Mouse (Mus musculus): ENCODE results near the gene 4931422A03Rik. TPM values are rescaled to one million over a fixed set of nuclear protein-coding genes. Genes with fewer than 3 reads are reported as not detected.

4931422A03Rik gene
- polyA plus RNA-seq, 1 experiment from 2014 or later = 2.1 TPM

DNA sequence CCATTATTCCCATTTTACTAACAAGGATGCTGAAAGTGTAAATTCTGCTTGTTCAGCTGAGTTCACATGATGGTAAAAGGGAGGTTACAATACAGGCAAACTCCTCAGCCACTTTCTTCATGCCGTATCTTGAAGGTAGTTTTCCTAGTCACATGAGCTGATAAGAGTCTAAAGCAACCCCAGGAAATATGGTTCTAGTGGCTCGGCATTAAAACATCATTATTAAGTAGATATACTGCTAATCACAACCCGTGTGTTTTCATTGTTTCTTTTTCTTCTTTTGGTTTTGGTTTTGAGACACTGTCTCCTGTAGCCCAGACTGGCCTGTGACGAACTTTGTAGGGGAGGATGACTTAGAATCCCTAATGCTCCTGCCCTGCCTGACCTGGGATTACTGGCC is 60.0 kb downstream of the 4931422A03Rik start:
- Histone ChIP-seq H3K36me3 (ENCODE audit: control insufficient read depth, insufficient read depth) (no peaks in the 10 kb centered on the region), H3K27me3 (ENCODE audit: control insufficient read depth, insufficient read depth, low read length) (peaks cover 17% of the 10 kb centered on the region)

DNA sequence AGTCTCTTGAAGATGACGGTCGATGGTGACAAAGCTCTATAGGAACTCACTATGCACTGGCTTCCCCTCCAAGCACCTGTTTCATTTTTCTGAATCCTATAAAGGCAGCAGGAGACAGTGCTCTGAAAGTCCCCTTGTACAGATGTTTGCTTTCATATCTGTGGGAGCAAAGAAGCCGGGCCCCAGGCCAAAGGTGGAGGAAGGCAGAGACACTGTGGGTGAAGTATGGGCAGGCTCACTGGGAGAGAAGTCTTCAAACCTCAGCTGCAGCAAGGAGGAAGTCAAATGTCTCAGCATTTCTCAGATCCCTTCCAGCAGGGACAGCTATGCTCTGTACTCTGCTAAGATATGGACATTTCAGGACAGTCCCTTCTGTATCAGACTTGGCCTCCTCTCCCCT is 62.8 kb downstream of the 4931422A03Rik start:
- Histone ChIP-seq H3K4me3 (ENCODE audit: low read length) (no peak overlapping the region), H3K36me3 (ENCODE audit: control insufficient read depth, insufficient read depth) (no peaks in the 10 kb centered on the region), H3K9me3 (replicated peaks; ENCODE audit: control insufficient read depth, low read length) (no peaks in the 10 kb centered on the region), H3K27ac (ENCODE audit: low read length) (no peak overlapping the region), H3K9ac (ENCODE audit: low read length) (no peak overlapping the region), H3K4me2 (ENCODE audit: low read depth, low read length) (no peak overlapping the region), H3K4me1 (ENCODE audit: control insufficient read depth, insufficient read depth, low read length) (no peaks in the 10 kb centered on the region; the same call in 1 of the 2 replicates), H3K27me3 (ENCODE audit: control insufficient read depth, insufficient read depth, low read length) (peaks cover 4% of the 10 kb centered on the region; the same call in 1 of the 2 replicates)
- WGBS = 85% methylated on average over 3 of the region's 3 CpGs
- ATAC-seq (replicated peaks; ENCODE audit: extremely low read depth, insufficient read depth, low FRiP score) = no peak

More for the DNA sequence above, 60.0 kb downstream of the 4931422A03Rik start:
- WGBS = 72% methylated on average over 4 of the region's 4 CpGs
- Histone ChIP-seq H3K9me3 (replicated peaks; ENCODE audit: control insufficient read depth, low read length) (no peaks in the 10 kb centered on the region), H3K4me2 (ENCODE audit: low read depth, low read length) (no peak overlapping the region), H3K9ac (ENCODE audit: low read length) (no peak overlapping the region), H3K4me3 (ENCODE audit: low read length) (no peak overlapping the region), H3K27ac (ENCODE audit: low read length) (no peak overlapping the region), H3K4me1 (ENCODE audit: control insufficient read depth, insufficient read depth, low read length) (no peaks in the 10 kb centered on the region; the same call in 1 of the 2 replicates)
- no peak for ATAC-seq (replicated peaks; ENCODE audit: extremely low read depth, insufficient read depth, low FRiP score)

DNA sequence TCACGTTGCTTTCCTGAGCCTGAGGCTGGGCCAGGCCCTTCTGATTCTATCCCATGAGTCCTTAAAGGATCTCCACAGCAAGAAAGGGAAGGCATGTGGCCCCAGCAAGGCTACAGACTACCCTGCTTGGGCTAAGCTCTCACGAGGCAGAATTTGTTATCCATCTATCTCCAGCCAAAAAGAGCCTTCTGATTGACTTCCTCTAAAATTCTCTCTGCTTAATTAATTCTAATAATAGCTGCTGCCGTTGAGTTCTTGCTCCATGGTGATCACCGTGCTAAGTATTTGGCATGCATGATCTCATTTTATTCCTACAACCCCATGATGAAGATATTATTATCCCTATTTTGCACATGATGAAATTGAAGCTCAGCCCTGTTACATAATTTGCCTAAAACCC is 65.8 kb downstream of the 4931422A03Rik start:
- Histone ChIP-seq H3K9me3 (replicated peaks; ENCODE audit: control insufficient read depth, low read length) (no peaks in the 10 kb centered on the region), H3K4me1 (ENCODE audit: control insufficient read depth, insufficient read depth, low read length) (no peaks in the 10 kb centered on the region), H3K4me3 (ENCODE audit: low read length) (no peak overlapping the region), H3K4me2 (ENCODE audit: low read depth, low read length) (no peak overlapping the region), H3K27ac (ENCODE audit: low read length) (no peak overlapping the region), H3K36me3 (ENCODE audit: control insufficient read depth, insufficient read depth) (no peaks in the 10 kb centered on the region), H3K9ac (ENCODE audit: low read length) (no peak overlapping the region), H3K27me3 (ENCODE audit: control insufficient read depth, insufficient read depth, low read length) (0 out of 2 replicates have a peak, but pooled peaks cover 2% of the 10 kb centered on the region)
- ATAC-seq (replicated peaks; ENCODE audit: extremely low read depth, insufficient read depth, low FRiP score) = no peak
- 51% methylated on average over 4 of the region's 4 CpGs for WGBS

DNA sequence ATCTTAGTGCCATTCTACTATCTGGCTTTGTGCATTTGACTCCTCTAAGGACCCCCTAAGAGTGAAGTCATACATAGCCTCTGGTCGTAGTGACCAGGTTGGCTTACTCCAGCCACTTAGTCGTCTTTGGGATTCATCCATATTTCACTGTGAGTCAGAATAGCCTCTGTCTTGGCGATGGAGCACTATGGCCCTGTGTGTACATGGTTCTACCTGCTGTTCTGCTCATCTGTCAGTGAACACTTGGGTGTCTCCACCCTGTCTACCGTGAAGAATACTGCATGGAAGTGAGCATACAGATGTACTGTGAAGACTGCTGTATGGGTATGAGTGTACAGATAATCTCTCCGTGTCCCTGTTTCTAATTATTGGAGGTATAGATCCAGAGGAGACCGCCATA is 68.6 kb downstream of the 4931422A03Rik start:
- H3K36me3 ChIP-seq (ENCODE audit: control insufficient read depth, insufficient read depth) = no peaks in the 10 kb centered on the region
- ATAC-seq (replicated peaks; ENCODE audit: extremely low read depth, insufficient read depth, low FRiP score) = no peak
- H3K27ac ChIP-seq (ENCODE audit: low read length) = no peak overlapping the region
- no peak overlapping the region for H3K4me3 ChIP-seq (ENCODE audit: low read length)
- 89% methylated on average over 6 of the region's 6 CpGs for WGBS
- 0 out of 2 replicates have a peak, but pooled peaks cover 10% of the 10 kb centered on the region for H3K27me3 ChIP-seq (ENCODE audit: control insufficient read depth, insufficient read depth, low read length)
- no peak overlapping the region for H3K9ac ChIP-seq (ENCODE audit: low read length)
- no peaks in the 10 kb centered on the region for H3K4me1 ChIP-seq (ENCODE audit: control insufficient read depth, insufficient read depth, low read length)
- no peak overlapping the region for H3K4me2 ChIP-seq (ENCODE audit: low read depth, low read length)
- no peaks in the 10 kb centered on the region for H3K9me3 ChIP-seq (replicated peaks; ENCODE audit: control insufficient read depth, low read length)

DNA sequence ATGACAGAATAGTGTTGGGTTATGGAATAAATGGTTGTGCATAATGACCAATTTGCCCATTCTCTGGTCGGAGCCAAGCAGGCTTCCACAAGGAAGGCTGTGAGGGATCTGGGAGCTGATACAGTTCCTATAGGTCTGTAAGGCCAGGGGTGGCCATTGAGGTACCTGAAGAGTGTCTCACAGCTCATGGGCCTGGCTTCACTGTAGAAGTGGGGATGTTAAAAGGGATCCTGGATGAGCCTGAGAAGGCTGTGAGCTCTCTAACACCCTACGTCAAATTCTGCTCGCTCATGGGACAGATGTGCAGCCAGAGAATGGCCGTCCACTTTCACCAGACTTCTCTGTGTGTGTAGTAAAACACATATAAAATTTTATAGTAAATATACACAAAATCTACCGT is 69.1 kb downstream of the 4931422A03Rik start:
- Histone ChIP-seq H3K9me3 (replicated peaks; ENCODE audit: control insufficient read depth, low read length) (no peaks in the 10 kb centered on the region), H3K27me3 (ENCODE audit: control insufficient read depth, insufficient read depth, low read length) (0 out of 2 replicates have a peak, but pooled peaks cover 10% of the 10 kb centered on the region), H3K4me2 (ENCODE audit: low read depth, low read length) (no peak overlapping the region), H3K4me3 (ENCODE audit: low read length) (no peak overlapping the region), H3K36me3 (ENCODE audit: control insufficient read depth, insufficient read depth) (no peaks in the 10 kb centered on the region), H3K27ac (ENCODE audit: low read length) (no peak overlapping the region), H3K9ac (ENCODE audit: low read length) (no peak overlapping the region), H3K4me1 (ENCODE audit: control insufficient read depth, insufficient read depth, low read length) (no peaks in the 10 kb centered on the region)
- 82% methylated on average over 5 of the region's 5 CpGs for WGBS
- no peak for ATAC-seq (replicated peaks; ENCODE audit: extremely low read depth, insufficient read depth, low FRiP score)

DNA sequence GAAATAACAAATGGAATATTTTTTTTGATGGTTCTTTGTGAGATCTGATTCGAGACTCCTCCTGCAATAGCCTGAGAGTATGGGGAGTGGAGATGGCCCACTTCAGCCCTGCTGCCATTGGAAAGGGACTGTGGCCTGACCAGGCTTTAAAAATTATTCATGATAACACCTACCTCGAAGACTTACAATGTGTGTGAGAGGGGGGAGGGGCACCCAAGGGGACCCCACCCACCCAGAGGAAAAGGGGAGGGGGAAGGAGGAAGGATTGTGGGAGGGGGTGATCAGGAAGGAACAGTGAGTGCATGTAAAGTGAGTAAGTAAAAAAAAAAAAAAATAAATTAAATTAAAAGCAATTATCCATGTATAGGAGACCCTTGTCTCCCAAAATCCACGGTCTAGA is 69.5 kb downstream of the 4931422A03Rik start:
- ATAC-seq (replicated peaks; ENCODE audit: extremely low read depth, insufficient read depth, low FRiP score) = no peak
- 56% methylated on average over 3 of the region's 3 CpGs for WGBS
- Histone ChIP-seq H3K36me3 (ENCODE audit: control insufficient read depth, insufficient read depth) (no peaks in the 10 kb centered on the region), H3K4me3 (ENCODE audit: low read length) (no peak overlapping the region), H3K27me3 (ENCODE audit: control insufficient read depth, insufficient read depth, low read length) (0 out of 2 replicates have a peak, but pooled peaks cover 10% of the 10 kb centered on the region), H3K9ac (ENCODE audit: low read length) (no peak overlapping the region), H3K27ac (ENCODE audit: low read length) (no peak overlapping the region), H3K4me1 (ENCODE audit: control insufficient read depth, insufficient read depth, low read length) (no peaks in the 10 kb centered on the region), H3K4me2 (ENCODE audit: low read depth, low read length) (no peak overlapping the region), H3K9me3 (replicated peaks; ENCODE audit: control insufficient read depth, low read length) (no peaks in the 10 kb centered on the region)

DNA sequence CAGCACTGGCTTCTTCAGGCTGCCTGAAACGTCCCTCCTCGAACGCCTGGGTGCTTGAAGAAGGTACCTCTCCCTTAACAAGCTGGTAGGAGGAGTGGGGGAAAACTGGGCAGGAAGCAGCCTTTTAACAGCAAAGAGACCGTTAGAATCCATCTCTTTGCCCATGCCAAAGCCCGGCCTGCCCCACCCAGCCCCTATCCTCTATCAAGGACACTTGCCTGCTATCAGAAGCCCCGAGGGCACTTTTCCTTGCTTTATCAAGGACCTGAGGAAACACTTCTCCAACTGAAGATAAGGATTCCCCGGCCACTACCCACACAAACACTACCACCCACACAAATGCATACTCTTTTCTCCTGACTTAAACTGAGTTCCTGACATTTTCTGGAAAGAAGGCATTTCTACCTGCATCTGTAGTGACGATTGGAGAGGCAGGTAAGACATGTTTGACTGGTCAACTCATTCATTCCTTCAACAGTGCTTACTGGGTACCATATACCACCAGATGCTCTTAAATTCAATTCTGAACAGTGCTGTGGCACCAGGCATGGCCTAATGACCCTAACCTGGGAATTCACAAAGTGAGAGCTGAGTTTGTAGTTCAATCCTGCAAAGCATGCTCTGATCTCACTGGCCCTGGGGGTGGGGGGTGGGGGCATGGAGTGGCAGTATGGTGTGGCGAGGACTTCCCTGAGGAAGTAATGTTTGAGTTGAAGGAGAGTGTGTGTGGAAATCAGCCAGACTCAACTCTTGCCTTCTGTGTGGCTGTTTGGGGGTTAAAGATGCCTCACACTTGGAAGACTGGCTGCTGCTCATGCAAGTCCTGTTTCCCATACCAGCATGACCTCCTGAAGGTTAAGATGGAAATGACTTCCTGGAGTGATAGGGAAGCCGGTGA is 70.3 kb downstream of the 4931422A03Rik start, which contains the start of gene Lmo2:
Gene Lmo2, plus strand, starts transcription at position 338 of the 898 bp plus-strand sequence.
- 38% methylated on average over 10 of the region's 10 CpGs for WGBS
- Histone ChIP-seq H3K27me3 (ENCODE audit: control insufficient read depth, insufficient read depth, low read length) (0 out of 2 replicates have a peak, but pooled peaks cover 10% of the 10 kb centered on the region), H3K4me1 (ENCODE audit: control insufficient read depth, insufficient read depth, low read length) (no peaks in the 10 kb centered on the region), H3K36me3 (ENCODE audit: control insufficient read depth, insufficient read depth) (no peaks in the 10 kb centered on the region), H3K9me3 (replicated peaks; ENCODE audit: control insufficient read depth, low read length) (no peaks in the 10 kb centered on the region), H3K9ac (ENCODE audit: low read length) (no peak within 1 kb of the TSS), H3K27ac (ENCODE audit: low read length) (no peak within 1 kb of the TSS), H3K4me3 (ENCODE audit: low read length) (no peak within 1 kb of the TSS), H3K4me2 (ENCODE audit: low read depth, low read length) (no peak within 1 kb of the TSS)
- no peak for ATAC-seq (replicated peaks; ENCODE audit: extremely low read depth, insufficient read depth, low FRiP score)

DNA sequence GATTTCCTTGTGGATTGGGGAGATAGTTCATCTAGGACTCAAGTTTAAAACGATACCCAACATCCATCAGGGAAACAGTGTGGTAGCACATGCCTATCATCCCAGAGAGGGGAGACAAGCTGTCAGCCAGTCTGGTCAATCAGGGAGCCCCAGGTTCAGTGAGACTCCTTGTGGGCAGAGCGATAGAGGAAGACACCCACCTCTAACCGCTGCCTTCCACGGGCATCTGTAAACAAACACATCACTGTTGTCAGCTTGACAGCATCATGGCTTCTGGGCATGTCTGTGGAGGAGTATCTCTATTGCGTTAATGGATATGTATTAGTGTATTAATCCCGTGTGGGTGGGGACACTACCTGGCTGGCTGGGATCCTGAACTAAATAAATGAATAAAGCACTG is 71.3 kb downstream of the 4931422A03Rik start:
- Histone ChIP-seq H3K9me3 (replicated peaks; ENCODE audit: control insufficient read depth, low read length) (no peaks in the 10 kb centered on the region), H3K4me1 (ENCODE audit: control insufficient read depth, insufficient read depth, low read length) (no peaks in the 10 kb centered on the region), H3K9ac (ENCODE audit: low read length) (no peak overlapping the region), H3K36me3 (ENCODE audit: control insufficient read depth, insufficient read depth) (no peaks in the 10 kb centered on the region), H3K27me3 (ENCODE audit: control insufficient read depth, insufficient read depth, low read length) (0 out of 2 replicates have a peak, but pooled peaks cover 10% of the 10 kb centered on the region), H3K4me3 (ENCODE audit: low read length) (no peak overlapping the region), H3K27ac (ENCODE audit: low read length) (no peak overlapping the region), H3K4me2 (ENCODE audit: low read depth, low read length) (no peak overlapping the region)
- ATAC-seq (replicated peaks; ENCODE audit: extremely low read depth, insufficient read depth, low FRiP score) = no peak
- WGBS = 75% methylated on average over 6 of the region's 6 CpGs

DNA sequence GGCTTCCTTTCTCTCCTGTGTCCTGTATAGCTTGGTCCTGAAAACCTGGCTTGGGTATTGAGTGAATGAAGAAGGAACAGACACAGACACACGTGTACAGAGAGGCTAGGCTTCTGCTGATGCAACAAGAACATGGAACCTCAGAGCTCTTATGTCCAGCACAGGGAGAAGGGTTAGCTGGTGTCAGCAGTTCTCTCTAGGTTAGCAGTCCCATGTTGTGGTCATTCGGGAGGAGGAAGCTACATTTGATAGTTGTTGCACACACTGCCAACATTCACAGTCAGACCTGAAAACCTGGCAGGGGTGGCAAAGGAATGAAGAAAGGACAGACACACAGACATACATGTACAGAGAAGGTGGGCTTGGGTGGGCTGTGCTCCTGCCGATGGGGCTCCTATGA is 72.4 kb downstream of the 4931422A03Rik start:
- no peak overlapping the region for H3K9ac ChIP-seq (ENCODE audit: low read length)
- no peaks in the 10 kb centered on the region for H3K4me1 ChIP-seq (ENCODE audit: control insufficient read depth, insufficient read depth, low read length)
- no peaks in the 10 kb centered on the region for H3K36me3 ChIP-seq (ENCODE audit: control insufficient read depth, insufficient read depth)
- H3K4me2 ChIP-seq (ENCODE audit: low read depth, low read length) = no peak overlapping the region
- H3K27me3 ChIP-seq (ENCODE audit: control insufficient read depth, insufficient read depth, low read length) = 0 out of 2 replicates have a peak, but pooled peaks cover 10% of the 10 kb centered on the region
- no peak overlapping the region for H3K4me3 ChIP-seq (ENCODE audit: low read length)
- H3K9me3 ChIP-seq (replicated peaks; ENCODE audit: control insufficient read depth, low read length) = no peaks in the 10 kb centered on the region
- H3K27ac ChIP-seq (ENCODE audit: low read length) = no peak overlapping the region
- ATAC-seq (replicated peaks; ENCODE audit: extremely low read depth, insufficient read depth, low FRiP score) = no peak
- WGBS = 58% methylated on average over 3 of the region's 3 CpGs
